Mouse (Mus musculus) liver, embryonic 14.5 days (tissue): ENCODE results near the gene Arhgef38. TPM values are rescaled to one million over a fixed set of nuclear protein-coding genes. Genes with fewer than 3 reads are reported as not detected.
A peak's percentile ranks its signal among the peaks of the same experiment; 100 is the strongest.

Experiments
- ATAC-seq: fragments of 200-750 bp; cut with Nextera tagmentation; 2 replicates; pipeline ENCODE4 v1.8.0; 2017; ENCODE audit warnings: moderate number of reproducible peaks, mild to moderate bottlenecking, moderate library complexity; ENCODE audit not compliant: insufficient read depth
- DNase-seq, 3 experiments: peaks; one replicate each; pipeline ENCODE4 v3.0.0-alpha.2; 2012 to 2013; ENCODE audit warnings: low read depth in 3 of 3, low spot score in 3 of 3
- H3K27ac ChIP-seq: fragments of 300-500 bp; sonication (generic); 2 replicates; pipeline ENCODE4 v1.5.1; 2014; ENCODE audit warnings: moderate library complexity, mild to moderate bottlenecking, control low read depth, inconsistent platforms
- H3K27me3 ChIP-seq: fragments of 300-500 bp; sonication (generic); 2 replicates; pipeline ENCODE4 v1.6.1; 2014; ENCODE audit warnings: mild to moderate bottlenecking, low read length, moderate library complexity; ENCODE audit not compliant: control insufficient read depth, insufficient read depth
- H3K36me3 ChIP-seq: fragments of 300-500 bp; sonication (generic); replicated peaks from 2 replicates; pipeline ENCODE4 v1.6.1; 2014; ENCODE audit warnings: low read depth; ENCODE audit not compliant: control insufficient read depth, insufficient read depth
- H3K4me1 ChIP-seq, 2 experiments: fragments of 200-500 bp in 1 of 2; fragments of 300-500 bp in 1 of 2; sonication (generic) in 1 of 2; replicated peaks; 2 replicates each; pipeline ENCODE4 v1.6.1; 2012 to 2014; ENCODE audit warnings: antibody characterized with exemption in 1 of 2, inconsistent platforms in 1 of 2, low read length in 1 of 2; ENCODE audit not compliant: control insufficient read depth in 2 of 2, insufficient read depth in 2 of 2
- H3K4me2 ChIP-seq: fragments of 300-500 bp; sonication (generic); 2 replicates; pipeline ENCODE4 v1.6.1; 2014; ENCODE audit warnings: low read depth, mild to moderate bottlenecking, control low read depth, moderate library complexity
- H3K4me3 ChIP-seq, 2 experiments: fragments of 200-500 bp in 1 of 2; fragments of 300-500 bp in 1 of 2; sonication (generic) in 1 of 2; 2 replicates each; pipeline ENCODE4 v1.5.1; 2012 to 2014; ENCODE audit warnings: low read depth in 2 of 2, low read length in 2 of 2, mild to moderate bottlenecking in 2 of 2, control low read depth in 1 of 2, inconsistent platforms in 1 of 2, moderate library complexity in 1 of 2; ENCODE audit not compliant: insufficient read depth in 1 of 2
- H3K9ac ChIP-seq: fragments of 300-500 bp; sonication (generic); replicated peaks from 2 replicates; pipeline ENCODE4 v1.6.1; 2014; ENCODE audit warnings: mild to moderate bottlenecking, control low read depth, moderate library complexity
- H3K9me3 ChIP-seq: fragments of 300-500 bp; sonication (generic); 2 replicates; pipeline ENCODE4 v1.6.1; 2016; ENCODE audit warnings: low read length, mixed read lengths; ENCODE audit not compliant: control insufficient read depth
- CTCF ChIP-seq: IDR thresholded peaks from 2 replicates; pipeline ENCODE4 v1.5.1; 2016; ENCODE audit warnings: antibody characterized with exemption, low read depth, control low read depth
- EP300 ChIP-seq: IDR thresholded peaks from 2 replicates; pipeline ENCODE4 v1.6.1; 2016; ENCODE audit warnings: antibody characterized with exemption, low read depth
- WGBS: fragments of 180-500 bp; shearing (Covaris S2); extraction: QIAGEN DNeasy Blood & Tissue Kit; methylation state at CpG from one replicate; pipeline ENCODE4 v1.1.7; 2014; ENCODE audit not compliant: insufficient replicate concordance; 5-methylcytosine and 5-hydroxymethylcytosine counted together
- polyA plus RNA-seq, 2 experiments: library from polyadenylated mRNA; depleted of rRNA in 1 of 2; stranded (reverse) in 1 of 2; unstranded in 1 of 2; fragments of >200 nt; fragmentation: Nextera tagmentation in 1 of 2; extraction: Ambion mirVana in 1 of 2; gene quantifications; 2 replicates each; pipeline versions ENCODE4 v1.2.1 to v1.2.3; 2012 to 2014

The Arhgef38 gene
- polyA plus RNA-seq, 2 experiments: 0.02 TPM; not detected in 1

DNA sequence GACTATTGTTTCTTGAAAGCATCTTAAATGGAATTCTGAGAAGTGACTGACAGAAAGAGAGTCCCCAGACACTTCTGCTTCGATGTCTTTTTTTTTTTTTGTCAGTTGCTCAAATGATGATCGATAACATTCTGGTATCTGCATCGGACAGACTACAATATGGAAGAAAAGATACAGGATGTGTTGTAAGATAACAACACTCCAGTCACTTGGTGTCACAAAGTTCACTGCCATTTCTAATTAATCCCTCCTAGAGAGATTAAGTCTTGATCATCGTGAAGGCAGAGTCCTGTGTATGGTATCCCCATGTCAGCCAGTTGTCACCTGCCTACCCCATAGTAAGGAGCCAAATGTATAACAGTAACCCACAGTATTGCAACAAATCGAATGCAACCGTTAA lies 83.1 kb downstream of the Arhgef38 start:
- Histone ChIP-seq H3K4me3 (no peak overlapping the region), H3K4me2 (no peak overlapping the region), H3K27me3 (no peaks in the 10 kb centered on the region), H3K4me1 (0 out of 4 replicates have a peak, but pooled peaks cover 0 to 4% of the 10 kb centered on the region in 2 experiments), H3K36me3 (no peaks in the 10 kb centered on the region), H3K27ac (no peak overlapping the region), H3K9ac (no peak overlapping the region), H3K9me3 (no peaks in the 10 kb centered on the region)
- TF ChIP-seq EP300 (no peak), CTCF (no peak)
- peak in 1 of 3 experiments; percentile 0 for DNase-seq
- 49% methylated on average over 6 of the region's 6 CpGs for WGBS
- ATAC-seq: peak; percentile 53; the same call in 1 of the 2 replicates

DNA sequence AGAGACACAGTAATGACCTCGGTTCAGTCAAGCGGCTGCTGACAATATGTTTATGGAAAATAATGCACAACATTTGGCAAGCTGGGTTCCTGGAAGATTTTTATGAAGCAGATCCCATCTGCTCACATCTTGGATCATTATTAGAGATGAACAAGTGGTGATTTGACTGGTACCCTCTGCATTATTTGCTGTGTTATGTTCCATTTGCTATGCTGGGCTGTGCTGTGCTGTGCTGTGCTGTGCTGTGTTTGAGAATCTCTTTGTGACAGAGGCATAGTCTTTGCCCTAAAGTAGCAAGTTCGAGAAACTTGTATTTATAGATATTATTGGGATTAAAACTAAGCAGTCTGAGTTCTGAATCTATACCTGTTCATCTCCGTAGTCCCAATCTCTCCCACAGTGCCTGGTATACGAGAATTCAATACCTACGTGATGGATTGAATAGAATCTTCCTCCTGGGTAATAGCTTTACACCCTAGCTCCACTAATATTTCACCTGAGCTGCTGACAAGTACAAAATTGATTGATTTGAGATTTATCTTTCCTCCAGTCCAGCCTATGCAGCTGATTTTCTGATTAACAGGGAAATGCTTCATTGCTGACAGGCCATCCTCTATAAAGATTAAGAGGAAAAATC lies 90.1 kb downstream of the Arhgef38 start:
- no peak for DNase-seq
- H3K4me1 ChIP-seq: no peaks in the 10 kb centered on the region
- no peak for ATAC-seq
- H3K9me3 ChIP-seq: no peaks in the 10 kb centered on the region
- TF ChIP-seq CTCF (no peak), EP300 (no peak)
- no peak overlapping the region for H3K9ac ChIP-seq
- H3K4me2 ChIP-seq: no peak overlapping the region
- H3K27me3 ChIP-seq: no peaks in the 10 kb centered on the region
- 68% methylated on average over 6 of the region's 6 CpGs for WGBS
- H3K36me3 ChIP-seq: no peaks in the 10 kb centered on the region
- no peak overlapping the region for H3K4me3 ChIP-seq
- no peak overlapping the region for H3K27ac ChIP-seq

DNA sequence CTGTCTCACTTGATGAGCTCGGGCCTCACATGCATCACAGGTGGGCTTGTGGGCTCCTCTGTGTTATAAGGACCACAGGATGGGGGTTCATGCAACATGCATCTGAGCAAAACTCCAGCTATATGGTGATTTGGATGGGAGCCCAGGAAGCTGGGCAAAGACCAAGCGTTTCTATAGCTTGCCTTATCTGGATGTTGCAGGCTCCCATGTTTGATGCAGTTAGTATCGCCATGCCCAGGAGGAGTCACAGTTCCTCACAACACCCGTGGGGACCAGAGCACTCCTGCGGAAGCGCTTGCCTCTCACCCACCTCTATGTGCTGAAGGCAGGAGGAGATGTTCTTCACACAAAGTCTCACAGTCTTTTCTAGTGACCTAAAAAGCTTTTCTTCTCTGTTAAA lies 92.9 kb downstream of the Arhgef38 start:
- no peaks in the 10 kb centered on the region for H3K4me1 ChIP-seq
- no peak overlapping the region for H3K9ac ChIP-seq
- no peak overlapping the region for H3K27ac ChIP-seq
- no peak for DNase-seq
- no peak overlapping the region for H3K4me2 ChIP-seq
- no peak overlapping the region for H3K4me3 ChIP-seq
- no peaks in the 10 kb centered on the region for H3K27me3 ChIP-seq
- H3K36me3 ChIP-seq: no peaks in the 10 kb centered on the region
- TF ChIP-seq EP300: no peak
- no peak for TF ChIP-seq CTCF
- WGBS: 61% methylated on average over 6 of the region's 6 CpGs
- no peak for ATAC-seq
- H3K9me3 ChIP-seq: no peaks in the 10 kb centered on the region

- ATAC-seq: no peak
- TF ChIP-seq EP300 (no peak), CTCF (no peak)
- no peaks in the 10 kb centered on the region for H3K27me3 ChIP-seq
- no peak overlapping the region for H3K4me2 ChIP-seq
- no peak overlapping the region for H3K4me3 ChIP-seq
- 58% methylated on average over 8 of the region's 8 CpGs for WGBS
- no peak overlapping the region for H3K9ac ChIP-seq
- no peaks in the 10 kb centered on the region for H3K9me3 ChIP-seq
- no peaks in the 10 kb centered on the region for H3K4me1 ChIP-seq
- no peak for DNase-seq
- no peak overlapping the region for H3K27ac ChIP-seq
- no peaks in the 10 kb centered on the region for H3K36me3 ChIP-seq
Observed at GRCm38 (mm10) chr3:133132611-133133010, 102.1 kb downstream of the Arhgef38 start.

DNA sequence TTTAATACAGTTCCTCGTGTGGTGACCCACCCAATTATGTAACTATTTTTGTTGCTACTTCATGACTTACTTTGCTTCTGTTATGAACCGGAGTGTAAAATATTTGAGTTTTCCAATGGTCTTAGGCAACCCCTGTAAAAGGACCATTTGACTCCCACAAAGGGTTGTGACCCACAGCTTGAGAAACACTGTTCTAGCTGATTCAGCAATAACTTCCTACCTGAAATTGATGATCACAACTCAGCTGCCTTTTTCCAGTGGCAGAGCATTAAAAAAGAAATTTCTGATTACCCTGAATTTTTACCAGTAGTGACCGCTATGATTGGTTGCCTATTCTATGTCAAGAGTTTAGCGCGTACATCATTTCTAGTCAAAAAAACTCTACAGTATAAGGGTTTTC lies 103.4 kb downstream of the Arhgef38 start:
- Histone ChIP-seq H3K4me3 (no peak overlapping the region), H3K4me2 (no peak overlapping the region), H3K9ac (no peak overlapping the region), H3K4me1 (no peaks in the 10 kb centered on the region), H3K9me3 (no peaks in the 10 kb centered on the region), H3K27ac (no peak overlapping the region), H3K27me3 (no peaks in the 10 kb centered on the region), H3K36me3 (no peaks in the 10 kb centered on the region)
- ATAC-seq (no peak), DNase-seq (no peak)
- no peak for TF ChIP-seq EP300
- no peak for TF ChIP-seq CTCF
- WGBS: 71% methylated on average over 5 of the region's 5 CpGs
